Mouse (Mus musculus): ENCODE measurements around the gene Stat3. TPM values are rescaled to one million over a fixed set of nuclear protein-coding genes. Genes with fewer than 3 reads are reported as not detected.

Gene Stat3
- polyA plus RNA-seq, 1 experiment from 2014 or later = 42.9 TPM

DNA sequence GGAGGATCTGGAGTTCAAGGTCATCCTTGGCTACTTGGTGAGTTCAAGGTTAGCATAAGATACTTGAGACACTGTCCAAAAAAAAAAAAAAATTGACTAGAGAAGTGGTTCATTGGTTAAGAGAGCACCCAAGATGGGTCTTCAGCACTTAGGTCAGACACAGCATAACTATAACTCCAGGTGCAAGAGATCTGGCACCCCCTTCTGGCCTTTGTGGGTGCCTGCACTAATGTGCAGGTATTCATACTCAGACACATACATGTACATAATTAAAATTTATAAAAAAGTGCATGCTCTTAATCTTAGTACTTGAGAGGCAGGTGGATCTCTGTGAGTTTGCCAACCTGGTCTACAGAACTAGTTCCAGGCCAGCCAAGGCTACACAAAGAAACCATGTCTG is 8.2 kb upstream of the Stat3 start:
- peaks cover 8% of the 10 kb centered on the region; the same call in 1 of the 2 replicates for H3K9me3 ChIP-seq (ENCODE audit: control insufficient read depth, low read length)
- H3K36me3 ChIP-seq (ENCODE audit: control insufficient read depth, insufficient read depth, low read length) = no peaks in the 10 kb centered on the region
- H3K27ac ChIP-seq (ENCODE audit: low read depth) = no peak overlapping the region
- peaks cover 6% of the 10 kb centered on the region; the same call in 1 of the 2 replicates for H3K4me1 ChIP-seq (replicated peaks; ENCODE audit: control insufficient read depth, insufficient read depth, low read length)
- DNase-seq (ENCODE audit: low spot score) (no peak), ATAC-seq (replicated peaks; ENCODE audit: low FRiP score, low TSS enrichment, low read depth) (no peak)
- no peaks in the 10 kb centered on the region for H3K27me3 ChIP-seq (replicated peaks; ENCODE audit: control insufficient read depth, insufficient read depth, low read length)
- H3K9ac ChIP-seq (ENCODE audit: low read length) = no peak overlapping the region
- H3K4me3 ChIP-seq (ENCODE audit: low read depth, low read length) = no peak overlapping the region
- H3K4me2 ChIP-seq (ENCODE audit: low read length) = no peak overlapping the region

GRCm38 (mm10) chr11:100946862-100947261 is 7.5 kb upstream of the Stat3 start:
- Histone ChIP-seq H3K27ac (ENCODE audit: low read depth) (no peak overlapping the region), H3K9me3 (ENCODE audit: control insufficient read depth, low read length) (peaks cover 8% of the 10 kb centered on the region; the same call in 1 of the 2 replicates), H3K4me3 (ENCODE audit: low read depth, low read length) (no peak overlapping the region), H3K27me3 (replicated peaks; ENCODE audit: control insufficient read depth, insufficient read depth, low read length) (no peaks in the 10 kb centered on the region), H3K36me3 (ENCODE audit: control insufficient read depth, insufficient read depth, low read length) (no peaks in the 10 kb centered on the region), H3K4me1 (replicated peaks; ENCODE audit: control insufficient read depth, insufficient read depth, low read length) (peaks cover under 1% of the 10 kb centered on the region; the same call in 1 of the 2 replicates), H3K4me2 (ENCODE audit: low read length) (no peak overlapping the region), H3K9ac (ENCODE audit: low read length) (no peak overlapping the region)
- DNase-seq (ENCODE audit: low spot score) = no peak
- no peak for ATAC-seq (replicated peaks; ENCODE audit: low FRiP score, low TSS enrichment, low read depth)
- 43% methylated on average over 4 of the region's 4 CpGs for WGBS

- no peaks in the 10 kb centered on the region for H3K36me3 ChIP-seq (ENCODE audit: control insufficient read depth, insufficient read depth, low read length)
- WGBS = 82% methylated on average over 1 of the region's 1 CpGs
- H3K9ac ChIP-seq (ENCODE audit: low read length) = no peak overlapping the region
- ATAC-seq (replicated peaks; ENCODE audit: low FRiP score, low TSS enrichment, low read depth) (no peak), DNase-seq (ENCODE audit: low spot score) (no peak)
- peaks cover 5% of the 10 kb centered on the region; the same call in 1 of the 2 replicates for H3K9me3 ChIP-seq (ENCODE audit: control insufficient read depth, low read length)
- H3K27me3 ChIP-seq (replicated peaks; ENCODE audit: control insufficient read depth, insufficient read depth, low read length) = no peaks in the 10 kb centered on the region
- no peak overlapping the region for H3K4me3 ChIP-seq (ENCODE audit: low read depth, low read length)
- H3K4me2 ChIP-seq (ENCODE audit: low read length) = no peak overlapping the region
- peaks cover 5% of the 10 kb centered on the region; the same call in 1 of the 2 replicates for H3K4me1 ChIP-seq (replicated peaks; ENCODE audit: control insufficient read depth, insufficient read depth, low read length)
- no peak overlapping the region for H3K27ac ChIP-seq (ENCODE audit: low read depth)
Observed at GRCm38 (mm10) chr11:100942388-100942787, 3.0 kb upstream of the Stat3 start.

GRCm38 (mm10) chr11:100938711-100939511 is 429 bp downstream of the Stat3 start:
- peak; percentile 72 for DNase-seq (ENCODE audit: low spot score)
- Histone ChIP-seq H3K4me3 (ENCODE audit: low read depth, low read length) (peak overlapping the region; percentile 90), H3K4me2 (ENCODE audit: low read length) (peak overlapping the region; percentile 73), H3K27me3 (replicated peaks; ENCODE audit: control insufficient read depth, insufficient read depth, low read length) (no peaks in the 10 kb centered on the region), H3K9me3 (ENCODE audit: control insufficient read depth, low read length) (no peaks in the 10 kb centered on the region), H3K9ac (ENCODE audit: low read length) (peak overlapping the region; percentile 88), H3K27ac (ENCODE audit: low read depth) (peak overlapping the region; percentile 84), H3K4me1 (replicated peaks; ENCODE audit: control insufficient read depth, insufficient read depth, low read length) (peaks cover 7% of the 10 kb centered on the region; the same call in 1 of the 2 replicates), H3K36me3 (ENCODE audit: control insufficient read depth, insufficient read depth, low read length) (no peaks in the 10 kb centered on the region)
- WGBS = under 1% methylated on average over 47 of the region's 48 CpGs
- peak; percentile 0; the same call in 1 of the 2 replicates for ATAC-seq (replicated peaks; ENCODE audit: low FRiP score, low TSS enrichment, low read depth)

- ATAC-seq (replicated peaks; ENCODE audit: low FRiP score, low TSS enrichment, low read depth) = no peak
- no peak overlapping the region for H3K27ac ChIP-seq (ENCODE audit: low read depth)
- H3K36me3 ChIP-seq (ENCODE audit: control insufficient read depth, insufficient read depth, low read length) = no peaks in the 10 kb centered on the region
- no peaks in the 10 kb centered on the region for H3K9me3 ChIP-seq (ENCODE audit: control insufficient read depth, low read length)
- peak overlapping the region; percentile 73 for H3K4me2 ChIP-seq (ENCODE audit: low read length)
- 26% methylated on average over 5 of the region's 5 CpGs for WGBS
- peak overlapping the region; percentile 90; the same call in 1 of the 2 replicates for H3K4me3 ChIP-seq (ENCODE audit: low read depth, low read length)
- DNase-seq (ENCODE audit: low spot score) = no peak
- peaks cover 7% of the 10 kb centered on the region; the same call in 1 of the 2 replicates for H3K4me1 ChIP-seq (replicated peaks; ENCODE audit: control insufficient read depth, insufficient read depth, low read length)
- no peaks in the 10 kb centered on the region for H3K27me3 ChIP-seq (replicated peaks; ENCODE audit: control insufficient read depth, insufficient read depth, low read length)
- H3K9ac ChIP-seq (ENCODE audit: low read length) = no peak overlapping the region
Observed at GRCm38 (mm10) chr11:100938112-100938511, 1.2 kb downstream of the Stat3 start.

DNA sequence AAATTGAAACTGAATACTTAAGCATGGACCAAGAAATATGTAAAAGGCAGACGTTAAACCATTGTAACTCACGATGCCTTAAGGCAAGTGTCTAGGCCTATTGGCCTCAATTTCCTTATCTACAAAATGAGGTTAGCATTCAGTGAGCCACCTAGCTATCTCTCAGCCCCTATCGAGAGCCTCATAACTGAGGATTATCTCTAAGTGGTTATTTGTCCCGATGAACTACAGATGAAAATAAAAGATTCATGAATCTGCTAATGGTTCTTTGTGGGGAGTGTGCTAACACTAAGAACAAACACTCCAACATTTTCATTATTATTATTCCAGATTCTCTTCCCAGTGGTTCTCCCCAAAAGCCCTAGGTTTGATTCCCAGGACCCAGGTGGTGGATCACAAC is 2.0 kb downstream of the Stat3 start:
- 64% methylated on average over 4 of the region's 4 CpGs for WGBS
- H3K4me1 ChIP-seq (replicated peaks; ENCODE audit: control insufficient read depth, insufficient read depth, low read length) = peaks cover 7% of the 10 kb centered on the region; the same call in 1 of the 2 replicates

GRCm38 (mm10) chr11:100935373-100936355 is 3.7 kb downstream of the Stat3 start:
- ATAC-seq (replicated peaks; ENCODE audit: low FRiP score, low TSS enrichment, low read depth) (no peak), DNase-seq (ENCODE audit: low spot score) (no peak)
- Histone ChIP-seq H3K4me2 (ENCODE audit: low read length) (no peak overlapping the region), H3K4me1 (replicated peaks; ENCODE audit: control insufficient read depth, insufficient read depth, low read length) (peaks cover 9% of the 10 kb centered on the region; the same call in 1 of the 2 replicates), H3K9me3 (ENCODE audit: control insufficient read depth, low read length) (no peaks in the 10 kb centered on the region), H3K4me3 (ENCODE audit: low read depth, low read length) (no peak overlapping the region), H3K9ac (ENCODE audit: low read length) (no peak overlapping the region), H3K27me3 (replicated peaks; ENCODE audit: control insufficient read depth, insufficient read depth, low read length) (no peaks in the 10 kb centered on the region), H3K36me3 (ENCODE audit: control insufficient read depth, insufficient read depth, low read length) (no peaks in the 10 kb centered on the region; the same call in 1 of the 2 replicates), H3K27ac (ENCODE audit: low read depth) (no peak overlapping the region)
- 87% methylated on average over 8 of the region's 8 CpGs for WGBS

More for the DNA sequence above, 2.0 kb downstream of the Stat3 start:
- no peak overlapping the region for H3K27ac ChIP-seq (ENCODE audit: low read depth)
- DNase-seq (ENCODE audit: low spot score) = no peak
- no peak for ATAC-seq (replicated peaks; ENCODE audit: low FRiP score, low TSS enrichment, low read depth)
- no peaks in the 10 kb centered on the region; the same call in 1 of the 2 replicates for H3K36me3 ChIP-seq (ENCODE audit: control insufficient read depth, insufficient read depth, low read length)
- no peak overlapping the region for H3K9ac ChIP-seq (ENCODE audit: low read length)
- no peaks in the 10 kb centered on the region for H3K9me3 ChIP-seq (ENCODE audit: control insufficient read depth, low read length)
- H3K27me3 ChIP-seq (replicated peaks; ENCODE audit: control insufficient read depth, insufficient read depth, low read length) = no peaks in the 10 kb centered on the region
- no peak overlapping the region for H3K4me3 ChIP-seq (ENCODE audit: low read depth, low read length)
- no peak overlapping the region for H3K4me2 ChIP-seq (ENCODE audit: low read length)

DNA sequence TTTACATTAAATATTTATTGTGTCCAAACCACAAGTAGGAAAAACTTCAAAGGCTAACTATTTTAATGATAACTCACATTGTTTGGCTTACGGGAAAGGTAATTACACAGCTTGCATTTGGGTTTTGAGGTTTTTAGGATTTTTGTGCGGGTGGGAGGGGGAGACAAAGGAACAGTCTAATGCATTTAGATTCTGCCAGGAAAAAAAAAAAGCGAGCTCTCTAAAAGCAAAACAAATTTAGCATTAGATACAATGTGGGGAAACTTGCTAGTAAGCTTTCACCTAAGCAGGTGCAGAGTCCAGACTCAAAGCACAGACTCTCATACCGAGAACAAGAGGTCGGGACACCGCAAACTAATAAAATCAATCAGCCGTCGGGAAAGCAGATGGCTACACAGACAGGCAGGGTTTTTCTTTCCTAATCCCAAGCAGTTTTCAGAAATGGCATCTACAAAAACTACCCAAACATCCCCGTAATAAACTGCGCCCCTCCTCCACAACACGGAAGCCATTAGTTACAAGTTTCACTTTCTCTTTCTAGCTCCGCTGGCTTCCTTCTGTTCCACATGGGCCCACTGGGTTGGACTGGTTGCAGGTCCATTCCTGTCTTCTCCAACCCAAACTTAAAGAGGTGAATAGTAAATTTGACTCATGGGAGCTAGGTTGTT is 8.0 kb downstream of the Stat3 start:
- Histone ChIP-seq H3K9me3 (ENCODE audit: control insufficient read depth, low read length) (no peaks in the 10 kb centered on the region), H3K27me3 (replicated peaks; ENCODE audit: control insufficient read depth, insufficient read depth, low read length) (no peaks in the 10 kb centered on the region), H3K36me3 (ENCODE audit: control insufficient read depth, insufficient read depth, low read length) (no peaks in the 10 kb centered on the region; the same call in 1 of the 2 replicates), H3K9ac (ENCODE audit: low read length) (no peak overlapping the region), H3K4me1 (replicated peaks; ENCODE audit: control insufficient read depth, insufficient read depth, low read length) (0 out of 2 replicates have a peak, but pooled peaks cover 2% of the 10 kb centered on the region), H3K27ac (ENCODE audit: low read depth) (no peak overlapping the region), H3K4me2 (ENCODE audit: low read length) (peak overlapping the region; percentile 36), H3K4me3 (ENCODE audit: low read depth, low read length) (no peak overlapping the region)
- ATAC-seq (replicated peaks; ENCODE audit: low FRiP score, low TSS enrichment, low read depth) (no peak), DNase-seq (ENCODE audit: low spot score) (peak; percentile 66)
- 41% methylated on average over 12 of the region's 12 CpGs for WGBS
